Mouse (Mus musculus) hindbrain, embryonic 11.5 days (tissue): ENCODE results near the gene Dscaml1. TPM values are rescaled to one million over a fixed set of nuclear protein-coding genes. Genes with fewer than 3 reads are reported as not detected.

Experiments used
- ATAC-seq: fragments of 200-750 bp; cut with Nextera tagmentation; 2 replicates; pipeline ENCODE4 v1.8.0; 2017; ENCODE audit warnings: mild to moderate bottlenecking, moderate TSS enrichment, moderate library complexity; ENCODE audit not compliant: low FRiP score
- DNase-seq: peaks from one replicate; pipeline ENCODE4 v3.0.0-alpha.2; 2015; ENCODE audit warnings: low spot score
- H3K27ac ChIP-seq: fragments of 300-500 bp; sonication (generic); 2 replicates; pipeline ENCODE4 v1.5.1; 2014; ENCODE audit warnings: mild to moderate bottlenecking, low read depth, low read length
- H3K27me3 ChIP-seq: fragments of 300-500 bp; sonication (generic); 2 replicates; pipeline ENCODE4 v1.6.1; 2014; ENCODE audit warnings: mild to moderate bottlenecking, low read length, moderate library complexity, mixed read lengths; ENCODE audit not compliant: control insufficient read depth, insufficient read depth
- H3K36me3 ChIP-seq: fragments of 300-500 bp; sonication (generic); 2 replicates; pipeline ENCODE4 v1.6.1; 2014; ENCODE audit warnings: mild to moderate bottlenecking, low read length, moderate library complexity, mixed read lengths; ENCODE audit not compliant: control insufficient read depth, insufficient read depth
- H3K4me1 ChIP-seq: fragments of 300-500 bp; sonication (generic); replicated peaks from 2 replicates; pipeline ENCODE4 v1.6.1; 2014; ENCODE audit warnings: low read length, mixed read lengths; ENCODE audit not compliant: control insufficient read depth, insufficient read depth
- H3K4me2 ChIP-seq: fragments of 300-500 bp; sonication (generic); replicated peaks from 2 replicates; pipeline ENCODE4 v1.6.1; 2014; ENCODE audit warnings: mild to moderate bottlenecking, low read depth, low read length
- H3K4me3 ChIP-seq: fragments of 300-500 bp; sonication (generic); 2 replicates; pipeline ENCODE4 v1.5.1; 2014; ENCODE audit warnings: low read depth, low read length
- H3K9ac ChIP-seq: fragments of 300-500 bp; sonication (generic); 2 replicates; pipeline ENCODE4 v1.6.1; 2014; ENCODE audit warnings: low read depth, low read length
- H3K9me3 ChIP-seq: fragments of 300-500 bp; sonication (generic); 2 replicates; pipeline ENCODE4 v1.6.1; 2016; ENCODE audit warnings: low read length; ENCODE audit not compliant: control insufficient read depth
- WGBS: fragments of 180-500 bp; shearing (Covaris S2); extraction: QIAGEN DNeasy Blood & Tissue Kit; methylation state at CpG from one replicate; pipeline ENCODE4 v1.1.7; 2014; 5-methylcytosine and 5-hydroxymethylcytosine counted together
- polyA plus RNA-seq: library from polyadenylated mRNA; unstranded; fragments of >200 nt; fragmentation: Nextera tagmentation; extraction: Ambion mirVana; gene quantifications from 2 replicates; pipeline ENCODE4 v1.2.1, GENCODE M21; 2014

The Dscaml1 gene
- polyA plus RNA-seq, 1 experiment from 2014 or later = 0.80 TPM

GRCm38 (mm10) chr9:45550210-45550609, 123.8 kb downstream of the Dscaml1 start:
- no peak for ATAC-seq
- H3K27ac ChIP-seq = no peak overlapping the region

GRCm38 (mm10) chr9:45550662-45551061, 124.2 kb downstream of the Dscaml1 start:
- H3K4me1 ChIP-seq = peaks cover 5% of the 10 kb centered on the region
- no peak overlapping the region for H3K9ac ChIP-seq
- H3K27me3 ChIP-seq = no peaks in the 10 kb centered on the region
- H3K9me3 ChIP-seq = no peaks in the 10 kb centered on the region
- H3K4me3 ChIP-seq = no peak overlapping the region
- H3K27ac ChIP-seq = no peak overlapping the region
- H3K36me3 ChIP-seq = no peaks in the 10 kb centered on the region
- H3K4me2 ChIP-seq = no peak overlapping the region
- DNase-seq (no peak), ATAC-seq (no peak)
- 77% methylated on average over 4 of the region's 4 CpGs for WGBS

More at GRCm38 (mm10) chr9:45550210-45550609, 123.8 kb downstream of the Dscaml1 start:
- no peak for DNase-seq
- H3K4me1 ChIP-seq = peaks cover 5% of the 10 kb centered on the region
- no peaks in the 10 kb centered on the region for H3K27me3 ChIP-seq
- no peak overlapping the region for H3K4me2 ChIP-seq
- no peak overlapping the region for H3K9ac ChIP-seq
- no peak overlapping the region for H3K4me3 ChIP-seq
- H3K36me3 ChIP-seq = no peaks in the 10 kb centered on the region
- no peaks in the 10 kb centered on the region for H3K9me3 ChIP-seq
- WGBS = 40% methylated on average over 6 of the region's 6 CpGs

DNA sequence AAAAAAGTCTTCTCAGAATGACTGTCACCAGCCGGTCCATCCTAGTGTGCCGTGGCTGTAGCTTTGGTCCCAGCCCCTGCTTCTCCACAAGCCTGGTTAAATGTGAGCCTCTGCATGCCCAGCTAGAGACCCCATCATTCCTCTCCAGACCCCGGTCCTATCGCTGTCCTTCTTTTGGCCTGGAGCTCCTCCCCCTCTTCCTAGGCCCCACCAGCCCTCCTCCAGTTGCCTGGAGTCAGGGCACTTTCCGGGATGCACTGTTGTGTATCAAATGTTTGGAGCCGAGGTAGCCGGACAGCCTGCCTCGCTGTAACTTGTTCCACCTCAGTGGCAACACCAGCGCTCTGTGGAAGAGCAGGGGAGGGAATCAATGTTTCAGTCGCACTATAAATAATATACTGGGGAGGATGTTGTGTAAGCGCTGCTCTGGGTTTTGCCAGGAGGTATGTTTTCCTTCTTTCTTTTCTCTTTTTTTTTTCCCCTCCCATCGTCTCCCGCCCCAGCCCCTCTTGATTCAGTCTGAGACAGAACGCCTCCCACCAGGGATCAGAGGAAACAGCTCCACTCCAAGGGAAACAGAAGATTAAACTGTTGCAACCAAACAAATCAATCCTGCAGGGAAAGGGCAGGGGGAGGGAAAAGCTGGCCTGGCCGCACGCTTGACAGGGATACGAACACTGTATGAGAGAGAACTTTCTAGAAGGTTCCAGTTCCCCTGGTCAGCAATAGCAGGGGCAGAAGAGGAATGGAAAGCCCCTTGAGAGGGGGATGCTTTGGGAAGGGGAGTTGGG, 128.8 kb downstream of the Dscaml1 start:
- Histone ChIP-seq H3K4me1 (peaks cover 1% of the 10 kb centered on the region; the same call in 1 of the 2 replicates), H3K27me3 (no peaks in the 10 kb centered on the region), H3K36me3 (no peaks in the 10 kb centered on the region), H3K4me3 (no peak overlapping the region), H3K4me2 (no peak overlapping the region), H3K27ac (no peak overlapping the region), H3K9me3 (no peaks in the 10 kb centered on the region), H3K9ac (no peak overlapping the region)
- no peak for ATAC-seq
- WGBS = 41% methylated on average over 17 of the region's 17 CpGs
- peak; percentile 36 for DNase-seq

DNA sequence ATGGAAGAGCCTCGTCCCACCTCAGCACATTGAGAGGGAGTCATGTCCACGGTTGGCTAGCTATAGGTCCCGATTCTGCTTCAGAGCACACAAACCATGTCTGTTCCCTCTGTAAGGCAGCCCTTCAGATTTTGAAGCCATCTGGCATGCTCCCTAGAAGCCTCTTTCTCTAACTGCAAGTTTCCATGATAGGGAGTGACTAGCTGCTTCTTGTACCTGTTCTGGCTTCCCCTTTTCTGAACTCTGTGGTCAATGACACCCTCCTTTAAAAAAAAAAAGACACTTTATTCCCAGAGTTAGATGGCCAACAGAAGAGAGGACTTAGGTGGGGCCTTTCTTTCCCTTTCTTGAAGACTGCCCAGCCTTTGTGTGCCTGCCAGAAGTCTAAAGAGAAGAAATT, 130.5 kb downstream of the Dscaml1 start:
- no peak overlapping the region for H3K4me2 ChIP-seq
- no peaks in the 10 kb centered on the region for H3K27me3 ChIP-seq
- no peak overlapping the region for H3K9ac ChIP-seq
- ATAC-seq (no peak), DNase-seq (no peak)
- no peaks in the 10 kb centered on the region for H3K36me3 ChIP-seq
- no peak overlapping the region for H3K27ac ChIP-seq
- H3K4me1 ChIP-seq = no peaks in the 10 kb centered on the region
- 91% methylated on average over 3 of the region's 3 CpGs for WGBS
- H3K4me3 ChIP-seq = no peak overlapping the region
- no peaks in the 10 kb centered on the region for H3K9me3 ChIP-seq

DNA sequence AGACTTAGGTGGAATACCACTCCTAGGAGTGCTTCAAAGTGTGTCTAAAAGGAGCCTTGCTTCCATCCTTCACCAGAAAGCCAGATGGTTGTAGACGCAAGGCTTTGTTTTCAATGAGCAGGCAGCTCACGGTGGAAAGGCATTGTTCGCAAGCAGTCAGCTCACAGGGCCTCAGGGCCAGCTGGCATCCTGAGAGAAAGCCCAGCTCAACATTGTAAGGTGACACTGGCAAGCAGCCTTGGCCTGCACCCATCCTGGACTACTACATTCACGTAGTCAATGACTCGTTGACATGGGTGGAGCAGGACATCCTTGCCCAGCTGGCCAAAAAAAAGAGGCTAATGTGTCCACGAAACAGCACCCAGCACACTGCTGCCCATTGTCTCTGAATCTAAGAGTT, 134.6 kb downstream of the Dscaml1 start:
- Histone ChIP-seq H3K4me2 (no peak overlapping the region), H3K9ac (no peak overlapping the region), H3K4me3 (no peak overlapping the region), H3K9me3 (no peaks in the 10 kb centered on the region), H3K27ac (0 out of 2 replicates have a peak overlapping the region, but pooled peaks have one; percentile 24), H3K36me3 (no peaks in the 10 kb centered on the region), H3K4me1 (no peaks in the 10 kb centered on the region), H3K27me3 (no peaks in the 10 kb centered on the region)
- 66% methylated on average over 6 of the region's 6 CpGs for WGBS
- DNase-seq (peak; percentile 20), ATAC-seq (no peak)

DNA sequence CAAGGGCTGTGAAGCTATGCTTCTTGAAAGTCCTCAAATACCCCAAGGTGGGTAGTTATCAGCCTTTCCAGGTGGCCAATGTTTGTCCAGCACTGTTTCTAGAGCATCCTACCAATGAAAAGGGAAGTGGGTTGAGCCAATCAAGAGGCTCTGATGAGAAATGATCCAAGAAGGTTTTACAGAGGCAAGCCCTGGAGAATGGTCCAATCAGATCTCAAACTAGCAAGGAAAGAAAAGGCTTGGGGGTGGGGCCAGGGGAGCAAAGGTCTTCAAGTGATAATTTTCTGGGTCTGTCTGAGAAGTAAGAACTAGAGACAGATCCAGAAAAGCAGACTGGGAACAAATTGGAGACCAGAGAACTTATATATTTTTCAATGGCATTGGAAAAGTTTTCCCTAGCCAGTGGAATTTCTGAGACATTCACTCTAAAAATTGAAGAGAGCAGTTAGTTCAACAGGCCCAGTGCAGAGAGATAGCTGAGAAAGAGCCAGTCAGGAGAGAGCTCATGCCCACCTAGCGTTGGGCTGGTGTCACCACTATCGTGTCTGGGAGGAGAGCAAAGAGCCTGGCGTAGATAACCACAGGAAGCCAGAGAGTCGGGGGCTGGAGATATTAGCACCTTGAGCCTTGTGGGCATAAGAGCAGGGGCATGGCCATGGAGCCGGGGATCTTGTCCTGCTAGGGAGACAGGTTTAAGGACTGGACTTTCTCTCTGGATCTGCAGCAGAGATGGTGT, 140.6 kb downstream of the Dscaml1 start:
- no peak overlapping the region for H3K27ac ChIP-seq
- DNase-seq = no peak

GRCm38 (mm10) chr9:45569680-45570079, 143.3 kb downstream of the Dscaml1 start:
- no peak overlapping the region for H3K4me3 ChIP-seq
- no peak for ATAC-seq
- H3K9me3 ChIP-seq = no peaks in the 10 kb centered on the region
- DNase-seq = no peak
- 74% methylated on average over 3 of the region's 3 CpGs for WGBS
- H3K27me3 ChIP-seq = no peaks in the 10 kb centered on the region
- no peak overlapping the region for H3K4me2 ChIP-seq
- H3K9ac ChIP-seq = no peak overlapping the region
- 0 out of 2 replicates have a peak, but pooled peaks cover 3% of the 10 kb centered on the region for H3K4me1 ChIP-seq
- no peaks in the 10 kb centered on the region for H3K36me3 ChIP-seq
- no peak overlapping the region for H3K27ac ChIP-seq

More for the DNA sequence above, 140.6 kb downstream of the Dscaml1 start:
- no peaks in the 10 kb centered on the region for H3K9me3 ChIP-seq
- ATAC-seq = no peak
- no peak overlapping the region for H3K4me3 ChIP-seq
- H3K4me2 ChIP-seq = no peak overlapping the region
- no peaks in the 10 kb centered on the region for H3K36me3 ChIP-seq
- H3K4me1 ChIP-seq = 0 out of 2 replicates have a peak, but pooled peaks cover 3% of the 10 kb centered on the region
- WGBS = 93% methylated on average over 5 of the region's 5 CpGs
- H3K27me3 ChIP-seq = no peaks in the 10 kb centered on the region
- H3K9ac ChIP-seq = no peak overlapping the region

DNA sequence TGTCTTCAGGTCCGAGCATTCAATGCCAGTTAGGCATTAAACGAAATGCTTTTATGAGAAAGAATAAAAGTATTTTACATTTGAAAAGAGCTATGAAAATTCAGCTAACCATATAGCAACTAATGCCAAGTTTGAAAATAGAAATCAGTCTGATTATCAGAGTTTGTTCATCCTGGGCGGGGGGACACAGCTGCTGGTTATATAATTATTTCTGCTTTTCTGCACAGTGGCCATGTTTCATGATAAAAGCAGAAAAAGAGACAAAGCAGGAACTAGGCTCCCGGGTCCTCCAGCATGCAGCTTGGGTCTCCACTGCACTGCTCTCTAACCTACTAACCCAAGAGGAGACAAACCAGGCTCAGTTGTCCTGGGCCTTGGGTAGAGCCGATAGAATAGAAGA, 143.9 kb downstream of the Dscaml1 start:
- ATAC-seq = no peak
- no peak for DNase-seq
- Histone ChIP-seq H3K9me3 (no peaks in the 10 kb centered on the region), H3K9ac (no peak overlapping the region), H3K36me3 (no peaks in the 10 kb centered on the region), H3K4me2 (no peak overlapping the region), H3K4me1 (0 out of 2 replicates have a peak, but pooled peaks cover 3% of the 10 kb centered on the region), H3K27ac (no peak overlapping the region), H3K4me3 (no peak overlapping the region), H3K27me3 (no peaks in the 10 kb centered on the region)
- 82% methylated on average over 5 of the region's 5 CpGs for WGBS
